Mouse (Mus musculus): Measurements from ENCODE around the gene Rpl26.
"Not testable (repeated sequence)": the region's sequence is repeated elsewhere in the genome, so short reads cannot be mapped to it uniquely, and the experiment has no call there.

The Rpl26 gene

GRCm38 (mm10) chr11:68924749-68925148, 23.4 kb downstream of the Rpl26 start:
- no peak for DNase-seq

- DNase-seq = no peak
Observed at GRCm38 (mm10) chr11:68926981-68927380, 25.6 kb downstream of the Rpl26 start, which contains the start of gene Odf4. Gene Odf4 (minus strand): TSS chr11:68927081.

DNA sequence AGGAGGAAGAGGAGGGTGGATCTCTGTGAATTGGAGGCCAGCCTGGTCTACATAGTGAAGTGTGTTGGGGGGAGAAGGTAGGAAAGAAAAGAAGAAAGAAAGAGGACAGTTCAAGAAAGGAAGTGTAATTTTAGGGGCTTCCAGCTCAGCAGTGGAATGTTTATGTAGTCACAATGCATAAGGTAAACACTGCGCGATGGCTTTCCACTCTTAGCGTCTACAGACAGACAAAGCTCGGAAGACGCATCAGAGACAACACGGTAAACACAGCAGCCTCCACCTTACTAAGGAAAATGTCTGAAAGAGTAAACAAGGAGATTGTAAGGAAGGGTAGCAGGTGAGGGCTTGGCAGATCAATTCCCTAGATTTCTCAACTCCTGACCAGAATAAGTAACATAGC, 28.6 kb downstream of the Rpl26 start:
- DNase-seq = no peak

GRCm38 (mm10) chr11:68933885-68934507, 32.6 kb downstream of the Rpl26 start:
- no peak for DNase-seq

GRCm38 (mm10) chr11:68936951-68937350, 35.6 kb downstream of the Rpl26 start:
- not testable (repeated sequence) for DNase-seq

DNA sequence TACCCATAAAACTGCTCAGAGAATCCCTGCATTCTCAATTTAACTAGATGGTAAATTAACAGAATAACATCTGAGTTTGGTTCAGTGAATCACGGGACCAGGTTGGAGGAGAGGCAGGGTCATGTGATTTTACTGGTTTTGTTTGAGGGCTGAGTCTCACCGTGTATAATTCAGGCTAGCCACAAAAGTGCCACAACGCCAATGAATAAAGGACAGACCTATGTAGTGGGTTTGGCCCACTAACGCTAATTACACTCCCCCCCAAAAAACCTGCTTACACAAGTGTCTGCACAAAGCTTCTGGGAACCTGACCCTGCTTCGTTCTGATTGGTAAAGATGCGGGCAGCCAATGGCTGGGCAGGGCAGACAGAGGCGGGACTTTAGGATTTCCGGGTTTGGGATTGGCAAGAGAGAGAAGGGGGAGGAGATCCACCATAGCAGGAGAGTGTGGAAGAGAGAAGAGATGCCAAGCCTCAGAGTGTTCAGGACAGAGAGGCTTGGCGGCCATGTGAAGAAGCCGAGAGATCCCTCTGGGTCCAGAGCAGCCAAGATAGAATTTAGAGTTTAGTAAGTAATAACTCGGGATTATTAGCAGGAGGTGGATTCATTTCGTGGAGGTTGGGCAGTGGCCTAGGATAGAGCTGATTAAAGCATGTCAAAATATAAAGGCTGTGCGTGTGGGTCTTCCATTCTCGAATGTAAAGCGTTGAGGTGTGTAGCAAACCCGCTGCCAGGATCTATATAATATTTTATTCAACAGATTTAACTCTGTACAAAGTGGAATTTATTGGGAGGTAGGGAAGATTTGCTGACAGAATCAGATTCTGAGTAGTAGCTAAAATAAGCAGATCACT, 38.3 kb downstream of the Rpl26 start:
- DNase-seq = peak; percentile 85

DNA sequence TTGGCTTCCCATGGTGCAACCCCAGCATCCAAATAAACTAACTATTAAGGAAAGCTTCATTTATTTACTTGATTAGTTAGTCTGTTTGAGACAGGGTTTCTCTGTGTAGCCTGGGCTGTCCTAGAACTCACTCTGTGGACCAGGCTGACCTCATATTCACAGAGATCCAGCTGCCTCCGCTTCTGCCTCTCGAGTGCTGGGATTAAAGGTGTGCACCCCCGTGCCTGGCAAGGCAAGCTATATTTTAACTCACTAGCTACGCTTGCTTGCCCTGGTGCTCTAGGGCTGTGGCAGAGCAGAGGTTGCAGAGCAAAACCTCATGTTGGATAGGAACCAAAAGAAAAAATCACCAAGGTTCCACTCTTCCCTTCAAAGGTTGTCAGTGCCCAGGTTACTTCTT, 39.1 kb downstream of the Rpl26 start:
- DNase-seq = no peak

- DNase-seq = no peak
Observed at GRCm38 (mm10) chr11:68942731-68943130, 41.3 kb downstream of the Rpl26 start.

DNA sequence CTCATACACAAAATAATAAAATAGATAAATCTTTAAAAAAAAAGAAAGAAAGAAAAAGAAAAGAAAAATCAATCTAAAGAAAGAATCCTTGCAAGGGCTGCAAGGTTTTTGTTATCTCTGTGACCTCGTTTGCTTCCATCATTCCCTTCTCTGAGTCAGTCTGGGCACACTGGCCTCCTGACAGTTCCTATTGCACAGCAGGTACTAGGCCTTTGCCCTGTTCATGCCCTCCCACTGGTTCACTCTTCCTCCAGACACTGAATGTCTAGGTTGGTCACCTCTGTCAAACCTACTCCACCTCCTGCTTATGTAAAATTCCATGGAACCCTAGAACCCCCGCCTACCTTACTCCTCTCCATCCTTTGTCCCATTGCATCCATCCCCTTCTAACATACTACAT, 43.9 kb downstream of the Rpl26 start:
- no peak for DNase-seq

GRCm38 (mm10) chr11:68946001-68946400, 44.6 kb downstream of the Rpl26 start:
- DNase-seq = no peak

DNA sequence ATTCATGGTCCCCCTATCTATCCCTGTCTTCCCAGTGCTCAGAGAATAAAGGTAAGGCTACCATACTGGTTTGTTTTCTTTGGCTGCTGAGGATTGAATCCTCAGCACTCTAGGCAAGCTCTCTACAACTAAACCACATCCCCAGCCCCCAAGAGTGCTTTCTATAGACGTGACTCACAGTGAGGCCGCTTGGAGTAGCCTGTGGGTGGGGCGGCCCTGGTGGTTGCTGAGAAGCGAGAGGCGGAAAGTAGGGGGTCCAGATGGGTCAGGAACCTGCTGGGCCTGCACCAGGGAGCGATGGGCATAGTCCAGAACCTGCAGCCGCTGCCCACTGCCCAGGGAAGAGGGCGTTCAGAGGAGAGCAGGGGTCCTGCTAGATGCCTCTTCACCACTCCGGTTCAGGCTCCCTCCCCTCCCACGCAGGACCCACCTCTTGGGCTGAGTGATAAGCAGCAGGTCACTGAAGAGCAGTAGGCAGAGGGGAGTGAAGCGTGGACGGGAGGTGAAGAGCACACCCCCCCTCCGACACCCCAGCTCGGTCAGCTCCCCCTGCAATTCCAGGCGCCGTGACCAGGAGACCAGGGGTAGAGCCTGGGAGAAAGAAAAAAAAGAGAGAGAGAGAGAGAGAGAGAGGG, 45.5 kb downstream of the Rpl26 start:
- DNase-seq = no peak

GRCm38 (mm10) chr11:68947542-68947993, 46.2 kb downstream of the Rpl26 start:
- DNase-seq = peak; percentile 66

DNA sequence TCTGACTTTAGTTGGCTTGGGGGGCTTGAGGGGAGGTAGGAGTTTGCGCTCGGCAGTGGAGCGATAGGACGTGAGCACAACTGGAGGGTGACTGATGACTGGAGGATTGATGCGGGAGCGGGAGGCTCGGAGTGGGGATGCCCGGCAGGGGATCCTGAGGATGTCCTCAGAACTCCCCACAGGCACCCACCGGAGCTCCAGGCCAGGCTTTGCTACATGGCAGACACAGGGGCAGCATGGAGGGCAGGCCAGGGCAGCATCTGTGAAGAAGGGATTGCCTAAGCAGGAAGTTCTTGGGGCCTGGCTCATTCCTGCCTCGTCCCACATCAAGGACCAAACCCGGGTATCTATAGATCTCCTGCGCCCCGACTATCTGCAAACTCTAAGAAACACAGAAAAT, 52.5 kb downstream of the Rpl26 start:
- DNase-seq = no peak

- no peak for DNase-seq
Observed at GRCm38 (mm10) chr11:68954408-68954807, 53.0 kb downstream of the Rpl26 start.

GRCm38 (mm10) chr11:68955473-68955872, 54.1 kb downstream of the Rpl26 start:
- DNase-seq = no peak

GRCm38 (mm10) chr11:68956107-68956506, 54.7 kb downstream of the Rpl26 start:
- DNase-seq = no peak
